Mouse (Mus musculus) cortical plate, adult 2 months (tissue): Measurements from ENCODE around the gene Pkdcc. TPM values are rescaled to one million over a fixed set of nuclear protein-coding genes. Genes with fewer than 3 reads are reported as not detected.

Source experiments
- H3K27ac ChIP-seq: fragments of 200-500 bp; 2 replicates; pipeline ENCODE4 v1.5.1; 2012; ENCODE audit warnings: low read length, control low read depth, inconsistent platforms; ENCODE audit not compliant: insufficient read depth
- H3K4me1 ChIP-seq: fragments of 200-500 bp; 2 replicates; pipeline ENCODE4 v1.6.1; 2011; ENCODE audit warnings: low read length; ENCODE audit not compliant: control insufficient read depth, insufficient read depth
- H3K4me3 ChIP-seq: fragments of 200-500 bp; 2 replicates; pipeline ENCODE4 v1.5.1; 2011; ENCODE audit warnings: mild to moderate bottlenecking, low read length, control low read depth; ENCODE audit not compliant: insufficient read depth
- CTCF ChIP-seq: fragments of 200-500 bp; IDR thresholded peaks from 2 replicates; pipeline ENCODE4 v1.5.1; 2011; ENCODE audit warnings: mild to moderate bottlenecking, control low read depth, low read length; ENCODE audit not compliant: insufficient read depth; ENCODE audit errors: extremely low read depth
- POLR2A ChIP-seq: fragments of 200-500 bp; IDR thresholded peaks from 2 replicates; pipeline ENCODE4 v1.6.1; 2011; ENCODE audit warnings: mild to moderate bottlenecking, low read length, control low read depth; ENCODE audit not compliant: insufficient read depth; ENCODE audit errors: extremely low read depth
- polyA plus RNA-seq: library from polyadenylated mRNA; depleted of rRNA; stranded (reverse); fragments of >200 nt; gene quantifications from 2 replicates; pipeline ENCODE4 v1.2.3, GENCODE M21; 2012

Gene Pkdcc
- polyA plus RNA-seq, 1 experiment = 19.2 TPM

GRCm38 (mm10) chr17:83182780-83183179 is 32.3 kb upstream of the Pkdcc start:
- TF ChIP-seq CTCF (no peak), POLR2A (no peak)
- no peak overlapping the region for H3K4me3 ChIP-seq
- no peaks in the 10 kb centered on the region for H3K4me1 ChIP-seq
- no peak overlapping the region for H3K27ac ChIP-seq

GRCm38 (mm10) chr17:83187751-83188565 is 27.1 kb upstream of the Pkdcc start:
- no peak overlapping the region for H3K27ac ChIP-seq
- no peak overlapping the region for H3K4me3 ChIP-seq
- no peaks in the 10 kb centered on the region for H3K4me1 ChIP-seq
- TF ChIP-seq POLR2A (no peak), CTCF (no peak)

- no peak overlapping the region for H3K4me3 ChIP-seq
- TF ChIP-seq CTCF (no peak), POLR2A (no peak)
- H3K27ac ChIP-seq = no peak overlapping the region
- no peaks in the 10 kb centered on the region for H3K4me1 ChIP-seq
Measured at GRCm38 (mm10) chr17:83190810-83191209, 24.3 kb upstream of the Pkdcc start.

GRCm38 (mm10) chr17:83194491-83194890 is 20.6 kb upstream of the Pkdcc start:
- TF ChIP-seq CTCF (no peak), POLR2A (no peak)
- Histone ChIP-seq H3K27ac (no peak overlapping the region), H3K4me3 (no peak overlapping the region), H3K4me1 (no peaks in the 10 kb centered on the region)

- TF ChIP-seq CTCF (no peak), POLR2A (no peak)
- no peaks in the 10 kb centered on the region for H3K4me1 ChIP-seq
Measured at GRCm38 (mm10) chr17:83197361-83197923, 17.6 kb upstream of the Pkdcc start.

GRCm38 (mm10) chr17:83200469-83200868 is 14.6 kb upstream of the Pkdcc start:
- TF ChIP-seq POLR2A (no peak), CTCF (no peak)
- Histone ChIP-seq H3K4me1 (no peaks in the 10 kb centered on the region), H3K27ac (no peak overlapping the region), H3K4me3 (no peak overlapping the region)

More at GRCm38 (mm10) chr17:83197361-83197923, 17.6 kb upstream of the Pkdcc start:
- no peak overlapping the region for H3K27ac ChIP-seq
- H3K4me3 ChIP-seq = no peak overlapping the region

GRCm38 (mm10) chr17:83201257-83201656 is 13.8 kb upstream of the Pkdcc start:
- no peak overlapping the region for H3K27ac ChIP-seq
- H3K4me1 ChIP-seq = no peaks in the 10 kb centered on the region
- TF ChIP-seq CTCF (no peak), POLR2A (no peak)
- no peak overlapping the region for H3K4me3 ChIP-seq

- TF ChIP-seq POLR2A (no peak), CTCF (no peak)
- H3K4me1 ChIP-seq = no peaks in the 10 kb centered on the region
- H3K27ac ChIP-seq = no peak overlapping the region
- H3K4me3 ChIP-seq = no peak overlapping the region
Measured at GRCm38 (mm10) chr17:83203692-83204383, 11.3 kb upstream of the Pkdcc start.

- TF ChIP-seq POLR2A (no peak), CTCF (no peak)
- H3K4me1 ChIP-seq = no peaks in the 10 kb centered on the region
- no peak overlapping the region for H3K4me3 ChIP-seq
- no peak overlapping the region for H3K27ac ChIP-seq
Measured at GRCm38 (mm10) chr17:83207296-83207695, 7.8 kb upstream of the Pkdcc start.
